Mouse (Mus musculus) common myeloid progenitor, adult 5-6 weeks (primary cell): Measurements from ENCODE around the gene Prkaca. TPM values are rescaled to one million over a fixed set of nuclear protein-coding genes. Genes with fewer than 3 reads are reported as not detected.

Experiments used
- ATAC-seq: replicated peaks from 2 replicates; pipeline ENCODE4 v1.8.0; 2016; ENCODE audit warnings: low read depth, mild to moderate bottlenecking, moderate TSS enrichment, inconsistent platforms; ENCODE audit not compliant: poor library complexity, severe bottlenecking
- total RNA-seq: library from RNA; stranded (forward); fragments of 200-1000, 187-1606 nt; gene quantifications from 2 replicates; pipeline ENCODE4 v1.2.3, GENCODE M21; 2017

Prkaca gene
- total RNA-seq, 1 experiment from 2014 or later: 26.6 TPM

DNA sequence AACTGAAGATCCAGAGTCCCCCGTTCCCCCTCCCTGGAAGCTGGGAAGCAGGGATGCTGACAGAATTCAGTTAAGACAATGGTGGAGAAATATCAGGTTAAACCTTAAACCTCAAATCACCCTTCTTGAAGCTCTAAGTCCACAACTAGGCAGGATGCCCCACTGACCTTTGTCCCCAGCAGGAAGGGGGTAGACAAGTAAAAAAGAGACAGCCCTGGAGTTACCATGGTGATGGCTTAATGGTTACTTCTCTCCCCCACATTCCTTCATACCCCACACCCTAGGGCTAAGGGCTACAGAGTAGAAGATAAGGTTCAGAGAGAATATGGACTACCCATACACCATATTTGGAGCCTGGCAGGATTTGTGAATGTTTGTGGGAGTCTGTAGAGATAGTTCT lies 50.8 kb downstream of the Prkaca start:
- ATAC-seq: no peak

DNA sequence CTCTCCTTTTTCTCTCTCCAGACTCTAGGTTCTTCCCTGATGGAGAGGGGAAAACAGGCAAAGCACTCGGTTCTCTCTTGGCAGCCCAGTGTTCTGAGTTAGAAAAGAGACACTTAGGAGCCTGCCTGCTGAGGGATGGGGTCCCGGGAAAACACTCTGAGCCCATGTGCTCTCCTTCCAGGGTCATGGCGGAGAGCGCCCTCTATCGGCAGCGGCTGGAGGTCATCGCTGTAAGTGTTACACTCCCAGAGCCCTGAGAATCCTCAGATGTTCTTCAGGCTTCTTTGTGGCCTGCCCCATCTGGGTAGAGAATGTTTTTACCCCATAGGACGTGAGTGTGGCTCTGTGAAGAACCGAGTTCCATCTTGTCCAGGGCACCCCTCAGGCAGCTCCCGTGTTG lies 51.4 kb downstream of the Prkaca start:
- peak; percentile 24; the same call in 1 of the 2 replicates for ATAC-seq

GRCm38 (mm10) chr8:84025863-84026262 lies 53.1 kb downstream of the Prkaca start:
- peak; percentile 57 for ATAC-seq

DNA sequence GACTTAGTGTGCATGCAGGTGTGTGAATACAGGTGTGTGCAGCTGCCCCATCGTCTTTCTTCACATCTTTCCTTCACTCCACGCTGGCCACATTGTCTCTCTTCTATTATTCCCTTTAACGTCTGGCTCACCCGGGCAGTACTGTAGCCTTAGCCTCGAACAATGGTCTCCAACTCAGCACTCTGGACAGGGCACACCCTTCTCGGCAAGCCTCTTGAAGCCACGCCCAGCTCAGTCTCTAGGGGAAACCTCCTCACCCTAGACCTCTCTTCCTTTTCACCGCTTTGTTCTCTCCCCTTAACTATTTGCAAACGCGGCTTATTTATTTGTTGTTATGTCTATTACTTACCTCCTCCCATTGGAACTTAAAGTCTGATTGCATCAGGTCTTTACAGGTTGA lies 54.7 kb downstream of the Prkaca start:
- ATAC-seq: peak; percentile 69

- no peak for ATAC-seq
Measured at GRCm38 (mm10) chr8:84029272-84029671, 56.5 kb downstream of the Prkaca start.

DNA sequence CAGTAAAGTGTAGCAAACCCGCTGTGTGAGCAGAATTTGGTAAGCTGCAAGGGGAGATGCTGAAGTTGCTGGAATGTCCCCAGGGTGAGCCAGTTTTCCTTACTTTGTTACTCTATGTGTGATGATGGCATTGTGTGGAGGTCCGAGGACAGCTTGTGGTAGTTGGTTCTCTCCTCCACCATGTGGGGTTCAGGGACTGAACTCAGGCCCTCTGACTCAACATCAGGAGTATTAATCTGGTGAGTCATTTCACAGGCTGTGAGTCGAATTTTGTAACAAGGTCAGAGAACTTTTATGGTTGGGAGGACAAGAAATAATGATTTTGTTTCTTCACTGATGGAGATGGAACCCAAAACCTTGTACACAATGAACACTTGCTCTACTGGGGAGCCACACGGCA lies 60.0 kb downstream of the Prkaca start:
- ATAC-seq: no peak

GRCm38 (mm10) chr8:84038015-84038414 lies 65.2 kb downstream of the Prkaca start:
- ATAC-seq: no peak

DNA sequence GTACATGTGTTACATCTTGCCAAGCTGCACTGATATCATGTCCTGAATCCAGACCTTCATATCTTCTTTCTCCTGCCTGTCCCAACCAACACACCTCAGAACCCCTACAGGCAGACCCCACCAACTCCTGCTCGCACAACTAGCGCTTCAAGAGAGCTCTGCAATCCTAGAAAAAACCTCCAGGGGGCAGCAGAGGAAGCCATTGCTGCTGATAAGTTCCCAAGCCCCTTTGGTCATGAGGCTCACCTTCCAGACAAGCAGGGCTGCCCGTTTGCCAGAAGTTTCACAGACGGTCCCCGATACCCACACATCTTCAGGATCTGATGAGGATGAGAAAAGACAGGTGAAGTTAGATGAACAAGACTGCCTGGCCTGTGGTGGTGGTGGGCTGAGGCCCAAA lies 66.3 kb downstream of the Prkaca start:
- peak; percentile 65 for ATAC-seq

DNA sequence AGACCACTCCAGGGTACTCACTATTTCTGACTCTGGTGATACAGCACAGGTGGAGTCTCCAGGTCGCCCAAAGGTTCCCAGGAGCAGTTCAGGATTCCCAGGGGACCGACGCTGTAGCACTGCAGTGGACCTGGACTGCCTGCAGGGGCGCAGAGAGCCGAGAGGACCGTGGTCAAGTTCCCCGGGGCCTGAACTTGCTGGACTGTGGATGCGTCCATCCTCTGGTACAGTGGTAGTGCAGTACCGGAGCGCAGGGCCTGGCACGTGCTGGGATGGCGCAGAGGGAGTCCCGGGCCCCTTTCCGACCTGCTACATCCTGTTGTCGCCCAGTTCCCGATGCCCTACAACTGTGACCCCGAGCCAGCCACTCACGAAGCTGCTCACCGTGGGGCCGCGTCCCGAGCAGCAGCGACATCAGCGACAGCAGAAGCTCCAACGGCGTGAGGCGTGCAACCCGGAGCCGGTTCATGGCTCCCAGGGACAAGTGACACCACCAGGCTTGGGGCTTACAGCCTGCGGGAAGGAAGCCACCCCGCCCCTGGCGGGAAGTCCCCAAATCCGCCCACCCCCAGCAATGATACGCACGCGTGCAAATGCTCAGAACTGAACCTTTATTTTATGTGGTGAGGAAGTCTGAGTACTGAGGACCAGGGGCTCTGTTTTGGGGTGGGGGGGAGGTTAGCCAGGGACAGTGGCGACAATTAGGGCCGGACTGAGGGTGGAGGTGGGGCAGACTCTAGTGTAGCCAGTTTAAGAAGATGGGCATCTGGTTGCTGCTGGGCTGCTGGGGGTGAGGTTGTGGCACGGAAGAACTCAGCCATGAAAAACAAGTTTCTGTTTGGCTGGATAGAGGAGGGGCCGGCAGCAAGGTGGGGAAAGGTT lies 69.5 kb downstream of the Prkaca start, which contains the start of gene Il27ra:
Gene Il27ra (minus strand): TSS at position 524 of the 882 bp plus-strand sequence.
- peak; percentile 83 for ATAC-seq

DNA sequence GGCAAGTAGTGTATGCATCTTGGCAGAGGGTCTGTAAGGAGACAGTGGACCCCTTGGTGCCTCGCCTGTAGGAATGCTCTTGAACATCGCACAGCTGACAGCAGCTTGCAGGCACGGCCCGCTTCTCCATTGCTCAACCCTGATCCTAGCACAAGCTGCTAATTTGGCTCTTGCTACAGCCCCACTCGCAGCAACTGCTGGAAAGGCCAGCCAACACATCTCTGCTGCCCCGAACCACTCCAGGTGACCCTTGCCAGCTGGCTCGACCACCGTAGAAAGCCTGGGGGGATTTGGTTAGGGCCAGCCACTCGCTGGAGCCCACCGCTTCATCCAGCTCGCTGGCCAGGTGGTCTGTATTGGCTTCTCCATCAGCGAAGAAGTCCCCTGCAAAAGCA lies 70.2 kb downstream of the Prkaca start:
- ATAC-seq: no peak

DNA sequence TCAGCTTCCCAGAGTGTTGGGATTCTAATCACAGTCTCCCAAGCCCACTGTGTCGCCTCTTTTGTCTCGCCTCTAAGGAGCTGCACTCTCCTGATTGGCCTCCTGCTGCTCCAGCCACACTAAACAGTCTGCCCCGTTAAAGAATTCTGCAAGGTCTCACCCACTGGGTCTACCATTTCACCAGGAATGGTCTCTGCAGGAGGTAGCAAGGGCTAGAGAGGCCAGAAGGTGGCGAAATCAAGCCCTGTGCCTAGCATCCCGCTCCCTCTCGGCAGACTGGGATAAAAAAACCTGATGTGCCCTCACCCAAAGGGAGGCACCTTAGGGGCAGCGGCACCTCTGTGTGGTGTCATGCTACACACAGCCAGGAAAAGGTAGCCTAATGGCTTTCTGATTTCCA lies 71.3 kb downstream of the Prkaca start:
- no peak for ATAC-seq

DNA sequence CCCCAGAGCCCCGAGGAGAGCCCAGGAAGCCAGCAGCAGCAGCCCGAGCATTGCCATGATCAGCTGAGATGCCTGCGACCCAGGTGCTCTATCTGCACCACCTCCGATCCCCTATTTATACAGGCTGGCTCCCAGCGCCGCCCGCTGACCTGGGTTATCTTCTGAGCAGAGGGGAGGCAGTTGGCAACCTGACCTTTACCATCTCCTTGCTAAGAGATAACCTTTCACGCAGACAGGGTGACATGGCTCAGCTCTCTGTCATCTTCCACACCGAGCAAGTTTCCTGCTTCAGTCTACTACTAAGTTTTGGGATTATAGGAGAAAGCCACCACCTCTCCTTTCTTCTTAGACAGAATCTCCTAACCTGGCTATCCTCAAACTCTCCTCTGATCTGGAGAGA lies 72.1 kb downstream of the Prkaca start, which contains the start of gene Rln3:
Gene Rln3 (minus strand): TSS at position 101 of the 400 bp plus-strand sequence.
- ATAC-seq: no peak

Other genes with a start within 250 kb of the Prkaca start
- 15.0 and 15.2 TPM in 2 replicates for gene Adgre5, start 231.7 kb upstream of the Prkaca start, total RNA-seq
- gene Adgrl1, start 72.9 kb upstream of the Prkaca start, total RNA-seq: 4.0 and 6.1 TPM in 2 replicates
- gene Gm10644, start 17.8 kb upstream of the Prkaca start, total RNA-seq: 0.05 TPM in 1 of 2 replicates, not detected in the other
- gene Asf1b, start 17.5 kb upstream of the Prkaca start, total RNA-seq: 20.7 and 33.8 TPM in 2 replicates
- gene Samd1, start 24.7 kb downstream of the Prkaca start, total RNA-seq: 42.2 and 48.2 TPM in 2 replicates
- 1.4 TPM in 1 of 2 replicates, not detected in the other for gene 1700067K01Rik, start 28.5 kb downstream of the Prkaca start, total RNA-seq
- gene 2210011C24Rik, start 39.2 kb downstream of the Prkaca start, total RNA-seq: not detected in 2 replicates
- not detected in 2 replicates for gene Palm3, start 48.5 kb downstream of the Prkaca start, total RNA-seq
- gene Il27ra, start 69.6 kb downstream of the Prkaca start, total RNA-seq: 5.5 and 7.5 TPM in 2 replicates
- not detected in 2 replicates for gene Rln3, start 72.0 kb downstream of the Prkaca start, total RNA-seq
- 2.9 and 4.8 TPM in 2 replicates for gene Gm10643, start 92.1 kb downstream of the Prkaca start, total RNA-seq
- 3.1 and 5.3 TPM in 2 replicates for gene Rfx1, start 93.8 kb downstream of the Prkaca start, total RNA-seq
- 10.2 and 18.9 TPM in 2 replicates for gene Dcaf15, start 131.8 kb downstream of the Prkaca start, total RNA-seq
- not detected in 2 replicates for gene Podnl1, start 153.0 kb downstream of the Prkaca start, total RNA-seq
- gene Cc2d1a, start 174.9 kb downstream of the Prkaca start, total RNA-seq: 3.9 and 6.2 TPM in 2 replicates
- 1.3 and 1.7 TPM in 2 replicates for gene 4930432K21Rik, start 175.0 kb downstream of the Prkaca start, total RNA-seq
- not detected in 2 replicates for gene Nanos3, start 212.2 kb downstream of the Prkaca start, total RNA-seq